Mouse (Mus musculus) stomach, postnatal 0 days (tissue): ENCODE results near the gene Kirrel3.

ENCODE experiments used
- CTCF ChIP-seq: IDR thresholded peaks from 2 replicates; pipeline ENCODE4 v1.5.1; 2016; ENCODE audit warnings: antibody characterized with exemption, low read depth, mild to moderate bottlenecking, moderate library complexity
- EP300 ChIP-seq: optimal IDR thresholded peaks from 2 replicates; pipeline ENCODE3; 2016; ENCODE audit warnings: antibody characterized with exemption

- TF ChIP-seq CTCF = no peak
- TF ChIP-seq EP300 = no peak
Observed at GRCm38 (mm10) chr9:34766792-34767623, 281.3 kb downstream of the Kirrel3 start.
